In genomic region chr4:135244335-135244734, GRCm38 (mm10) we compare ENCODE assay signal across 8 mouse cellular contexts. TPM values are rescaled to one million over a fixed set of nuclear protein-coding genes. Genes with fewer than 3 reads are reported as not detected.
A peak's percentile ranks its signal among the peaks of the same experiment; 100 is the strongest.
DNase-seq lines count a peak whose midpoint lies in the region; ATAC-seq and TF ChIP-seq lines count a peak whose summit lies in the region.

No protein-coding gene starts in this region.

- H3K4me1 ChIP-seq in liver, adult 2 months (ENCODE audit: control insufficient read depth, insufficient read depth, low read length), result peaks cover 58% of the 10 kb centered on the region
- H3K4me1 ChIP-seq in forebrain, embryonic 10.5 days, result peaks cover 54% of the 10 kb centered on the region

- H3K79me2 ChIP-seq in liver, adult 2 months (ENCODE audit: control insufficient read depth, insufficient read depth, low read length), result peaks cover 37% of the 10 kb centered on the region

- no peak for TF ChIP-seq POLR2A in liver, adult 2 months (IDR thresholded peaks at IDR 0.05; ENCODE audit: extremely low read depth, insufficient read depth, low read length)

- H3K9ac ChIP-seq in liver, adult 2 months (ENCODE audit: low read depth, low read length), result no peak overlapping the region

- H3K9me3 ChIP-seq in forebrain, embryonic 10.5 days, result peaks cover 5% of the 10 kb centered on the region

- H3K36me3 ChIP-seq in liver, adult 2 months (ENCODE audit: control insufficient read depth, insufficient read depth, low read length), result no peaks in the 10 kb centered on the region
- H3K36me3 ChIP-seq in forebrain, embryonic 10.5 days (replicated peaks), result peaks cover 24% of the 10 kb centered on the region

- no peak overlapping the region for H3K4me3 ChIP-seq in liver, adult 2 months (ENCODE audit: insufficient read depth, low read depth, low read length)
- no peak overlapping the region for H3K4me3 ChIP-seq in forebrain, embryonic 10.5 days

- 91% methylated on average over 3 of the region's 3 CpGs for WGBS in liver, adult 2 months
- 90% methylated on average over 3 of the region's 3 CpGs for WGBS in forebrain, embryonic 10.5 days

- DNase-seq in CD4-positive, CD25-positive, alpha-beta regulatory T cell, adult 2 months (ENCODE audit: low read depth, low spot score), result peak; percentile 56
- peak; percentile 29 for DNase-seq in left cerebral cortex, postnatal 4 days
- DNase-seq in left cerebral cortex, adult 18-20 months (ENCODE audit: low spot score in 2 of 2), result no peak
- DNase-seq in liver, adult 2 months (ENCODE audit: extremely low read depth, low read depth, low spot score), result no peak
- DNase-seq in spleen, postnatal 36 days (ENCODE audit: low spot score in 2 of 2), result peak; percentile 35 to 61
- no peak for DNase-seq in forebrain, embryonic 10.5 days (ENCODE audit: extremely low spot score, low spot score)
- DNase-seq in right cerebral cortex, adult 2 months (ENCODE audit: low spot score in 2 of 2), result no peak

- peak overlapping the region; percentile 55 for H3K27ac ChIP-seq in liver, adult 2 months (replicated peaks; ENCODE audit: insufficient read depth, low read depth, low read length)
- H3K27ac ChIP-seq in forebrain, embryonic 10.5 days, result no peak overlapping the region

- peak; percentile 81 for TF ChIP-seq CTCF in liver, adult 2 months (IDR thresholded peaks at IDR 0.05; ENCODE audit: low read depth, low read length)

- H3K27me3 ChIP-seq in liver, adult 2 months (ENCODE audit: control insufficient read depth, insufficient read depth, low read length), result no peaks in the 10 kb centered on the region
- no peaks in the 10 kb centered on the region for H3K27me3 ChIP-seq in forebrain, embryonic 10.5 days (ENCODE audit: poor library complexity, severe bottlenecking)

- intact Hi-C loops in left cerebral cortex, postnatal 4 days (cut with DNase I), result no loop called here

- no peak for ATAC-seq in CD4-positive, CD25-positive, alpha-beta regulatory T cell, adult 4 months

RNA-seq across cellular contexts. Expression of gene Clic4, which starts 28.3 kb away (rescaled TPM):
- polyA plus RNA-seq in CD4-positive, CD25-positive, alpha-beta regulatory T cell, adult 4 months (2017; shearing (Covaris generic)), result 1 to 10 TPM; 7.0 to 8.0 TPM
- 10 to 100 TPM; 27.6 to 27.8 TPM for total RNA-seq in left cerebral cortex, postnatal 4 days (2021)
- 10 to 100 TPM; 30.2 to 35.7 TPM for total RNA-seq in left cerebral cortex, adult 18-20 months (2021)
- 23.0 and 27.7 TPM in 2 replicates for total RNA-seq in liver, adult 2 months (2014; rRNA removed)
- polyA plus RNA-seq in liver, adult 2 months (2012; rRNA removed), result 23.4 and 30.8 TPM in 2 replicates
- 210 and 227 TPM in 2 replicates for polyA plus RNA-seq in forebrain, embryonic 10.5 days (2016; fragmentation: Nextera tagmentation; extraction: Ambion mirVana)

Comparison
In these comparisons a context has a peak if more than half of its experiments do, and no peak if none do; other contexts are left out.
1. DNase-seq: peak in CD4-positive, CD25-positive, alpha-beta regulatory T cell, adult 2 months (single experiment), left cerebral cortex, postnatal 4 days (single experiment) and spleen, postnatal 36 days (2 of 2); none in left cerebral cortex, adult 18-20 months (0 of 2), liver, adult 2 months (single experiment), forebrain, embryonic 10.5 days (single experiment) and right cerebral cortex, adult 2 months (0 of 2).